Mouse (Mus musculus) spleen, adult 2 months (tissue): Measurements from ENCODE around the gene Vps18.

Source experiments
- CTCF ChIP-seq: fragments of 200-500 bp; IDR thresholded peaks from 2 replicates; pipeline ENCODE4 v1.5.1; 2011; ENCODE audit warnings: mild to moderate bottlenecking, inconsistent platforms; ENCODE audit not compliant: insufficient read depth, insufficient read length, insufficient replicate concordance; ENCODE audit errors: extremely low read depth
- POLR2A ChIP-seq: fragments of 200-500 bp; IDR thresholded peaks from 2 replicates; pipeline ENCODE4 v1.6.1; 2011; ENCODE audit warnings: low read depth, low read length, inconsistent platforms

GRCm38 (mm10) chr2:119292852-119293251 is 4.3 kb downstream of the Vps18 start:
- TF ChIP-seq CTCF (no peak), POLR2A (no peak)
